Mouse (Mus musculus): ENCODE measurements around the gene Hexim2. TPM values are rescaled to one million over a fixed set of nuclear protein-coding genes. Genes with fewer than 3 reads are reported as not detected.
A peak's percentile ranks its signal among the peaks of the same experiment; 100 is the strongest.

Gene Hexim2
- polyA plus RNA-seq, 1 experiment from 2014 or later: 24.2 TPM

GRCm38 (mm10) chr11:103184891-103185290 is 52.7 kb downstream of the Hexim2 start:
- H3K36me3 ChIP-seq (replicated peaks; ENCODE audit: control insufficient read depth, insufficient read depth): no peaks in the 10 kb centered on the region; the same call in 1 of the 2 replicates
- DNase-seq (ENCODE audit: low spot score): peak; percentile 73
- no peak overlapping the region for H3K27ac ChIP-seq
- ATAC-seq (ENCODE audit: low FRiP score): no peak; the same call in 1 of the 2 replicates
- H3K4me3 ChIP-seq (replicated peaks; ENCODE audit: low read length): no peak overlapping the region
- H3K27me3 ChIP-seq (ENCODE audit: control insufficient read depth, insufficient read depth, low read length): no peaks in the 10 kb centered on the region
- no peaks in the 10 kb centered on the region for H3K9me3 ChIP-seq (ENCODE audit: control insufficient read depth, low read length)
- no peaks in the 10 kb centered on the region for H3K4me1 ChIP-seq (replicated peaks; ENCODE audit: control insufficient read depth, insufficient read depth, low read length)
- WGBS: 35% methylated on average over 2 of the region's 2 CpGs
- H3K9ac ChIP-seq: no peak overlapping the region
- H3K4me2 ChIP-seq (replicated peaks): no peak overlapping the region

Other genes starting within 250 kb of the Hexim2 start
- 0.12 TPM in 1 of 2 replicates, not detected in the other for gene Fam187a, start 247.3 kb upstream of the Hexim2 start, polyA plus RNA-seq (2014; fragmentation: Nextera tagmentation; extraction: Ambion mirVana)
- gene Gfap, start 231.5 kb upstream of the Hexim2 start, polyA plus RNA-seq (2014; fragmentation: Nextera tagmentation; extraction: Ambion mirVana): 0.66 and 1.9 TPM in 2 replicates
- 0.79 and 1.5 TPM in 2 replicates for gene Kif18b, start 207.3 kb upstream of the Hexim2 start, polyA plus RNA-seq (2014; fragmentation: Nextera tagmentation; extraction: Ambion mirVana)
- 12.0 and 14.6 TPM in 2 replicates for gene C1ql1, start 185.7 kb upstream of the Hexim2 start, polyA plus RNA-seq (2014; fragmentation: Nextera tagmentation; extraction: Ambion mirVana)
- 31.8 and 34.3 TPM in 2 replicates for gene Nmt1, start 104.2 kb upstream of the Hexim2 start, polyA plus RNA-seq (2014; fragmentation: Nextera tagmentation; extraction: Ambion mirVana)
- 161 and 166 TPM in 2 replicates for gene Dcakd, start 104.1 kb upstream of the Hexim2 start, polyA plus RNA-seq (2014; fragmentation: Nextera tagmentation; extraction: Ambion mirVana)
- 1.7 and 1.9 TPM in 2 replicates for gene Plcd3, start 30.8 kb upstream of the Hexim2 start, polyA plus RNA-seq (2014; fragmentation: Nextera tagmentation; extraction: Ambion mirVana)
- 8.3 and 10.6 TPM in 2 replicates for gene Acbd4, start 30.7 kb upstream of the Hexim2 start, polyA plus RNA-seq (2014; fragmentation: Nextera tagmentation; extraction: Ambion mirVana)
- 5.3 and 5.6 TPM in 2 replicates for gene Hexim1, start 16.2 kb upstream of the Hexim2 start, polyA plus RNA-seq (2014; fragmentation: Nextera tagmentation; extraction: Ambion mirVana)
- 6.1 and 8.0 TPM in 2 replicates for gene Fmnl1, start 38.7 kb downstream of the Hexim2 start, polyA plus RNA-seq (2014; fragmentation: Nextera tagmentation; extraction: Ambion mirVana)
- 1.9 TPM in 2 replicates for gene 1700023F06Rik, start 76.1 kb downstream of the Hexim2 start, polyA plus RNA-seq (2014; fragmentation: Nextera tagmentation; extraction: Ambion mirVana)
- gene Spata32, start 86.0 kb downstream of the Hexim2 start, polyA plus RNA-seq (2014; fragmentation: Nextera tagmentation; extraction: Ambion mirVana): 0.29 and 0.31 TPM in 2 replicates
- 2.9 and 4.0 TPM in 2 replicates for gene Map3k14, start 135.0 kb downstream of the Hexim2 start, polyA plus RNA-seq (2014; fragmentation: Nextera tagmentation; extraction: Ambion mirVana)
- gene Arhgap27, start 231.3 kb downstream of the Hexim2 start, polyA plus RNA-seq (2014; fragmentation: Nextera tagmentation; extraction: Ambion mirVana): 3.9 and 5.4 TPM in 2 replicates

Measured in hindbrain, embryonic 14.5 days (tissue).